Comparison of ENCODE assay signal across 12 mouse cellular contexts in genomic region chr5:21724427-21724826, GRCm38 (mm10). TPM values are rescaled to one million over a fixed set of nuclear protein-coding genes. Genes with fewer than 3 reads are reported as not detected.
DNase-seq lines count a peak whose midpoint lies in the region; ATAC-seq and TF ChIP-seq lines count a peak whose summit lies in the region.
"Had no signal": no experiment of that assay in that cellular context is flagged by ENCODE, and none has a peak within 500 bp of the region (broad histone marks: within the 10 kb centered on the region; RNA-seq: fewer than 3 reads in every experiment).

No protein-coding gene starts in this region.

- no peaks in the 10 kb centered on the region for H3K27me3 ChIP-seq in neural tube, embryonic 11.5 days (ENCODE audit: control insufficient read depth, insufficient read depth, low read length)
- H3K27me3 ChIP-seq in forebrain, embryonic 12.5 days = no peaks in the 10 kb centered on the region
- H3K27me3 ChIP-seq in limb, embryonic 12.5 days = no peaks in the 10 kb centered on the region

- WGBS in neural tube, embryonic 11.5 days = 85% methylated on average over 1 of the region's 1 CpGs
- 22% methylated on average over 1 of the region's 1 CpGs for WGBS in forebrain, embryonic 12.5 days
- 67% methylated on average over 1 of the region's 1 CpGs for WGBS in limb, embryonic 12.5 days
- 50% methylated on average over 1 of the region's 1 CpGs for WGBS in olfactory bulb, adult 2 months

- H3K9me3 ChIP-seq in neural tube, embryonic 11.5 days (ENCODE audit: control insufficient read depth, low read length) = no peaks in the 10 kb centered on the region
- H3K9me3 ChIP-seq in forebrain, embryonic 12.5 days = no peaks in the 10 kb centered on the region
- no peaks in the 10 kb centered on the region for H3K9me3 ChIP-seq in limb, embryonic 12.5 days
- H3K9me3 ChIP-seq: G1E had no signal

- no peak overlapping the region for H3K4me2 ChIP-seq in neural tube, embryonic 11.5 days (ENCODE audit: low read depth)
- no peak overlapping the region for H3K4me2 ChIP-seq in forebrain, embryonic 12.5 days
- H3K4me2 ChIP-seq in limb, embryonic 12.5 days = no peak overlapping the region

- no peak overlapping the region; the same call in 1 of the 2 replicates for H3K9ac ChIP-seq in neural tube, embryonic 11.5 days (ENCODE audit: low read length)
- H3K9ac ChIP-seq in forebrain, embryonic 12.5 days = no peak overlapping the region
- no peak overlapping the region for H3K9ac ChIP-seq in limb, embryonic 12.5 days (replicated peaks)

- peak overlapping the region; percentile 77 for H3K27ac ChIP-seq in neural tube, embryonic 11.5 days (ENCODE audit: low read depth, low read length)
- peak overlapping the region; percentile 93 for H3K27ac ChIP-seq in forebrain, embryonic 12.5 days
- peak overlapping the region; percentile 78; the same call in 1 of the 2 replicates for H3K27ac ChIP-seq in limb, embryonic 12.5 days
- peak overlapping the region; percentile 62; the same call in 1 of the 2 replicates for H3K27ac ChIP-seq in olfactory bulb, adult 2 months (ENCODE audit: insufficient read depth, low read depth, low read length)

- no peak for TF ChIP-seq POLR2A in olfactory bulb, adult 2 months (IDR thresholded peaks at IDR 0.05; ENCODE audit: insufficient read depth, low read depth, low read length)

- no peak for TF ChIP-seq CTCF in olfactory bulb, adult 2 months (IDR thresholded peaks at IDR 0.05; ENCODE audit: insufficient read depth, low read depth, low read length)

- no peaks in the 10 kb centered on the region for H3K4me1 ChIP-seq in neural tube, embryonic 11.5 days (ENCODE audit: control insufficient read depth, insufficient read depth, low read length)
- H3K4me1 ChIP-seq in forebrain, embryonic 12.5 days = peaks cover 25% of the 10 kb centered on the region
- H3K4me1 ChIP-seq in limb, embryonic 12.5 days (replicated peaks) = peaks cover 11% of the 10 kb centered on the region
- no peaks in the 10 kb centered on the region for H3K4me1 ChIP-seq in olfactory bulb, adult 2 months (ENCODE audit: control insufficient read depth, insufficient read depth, low read length)

- H3K4me3 ChIP-seq in neural tube, embryonic 11.5 days (ENCODE audit: low read depth, low read length) = no peak overlapping the region
- H3K4me3 ChIP-seq in forebrain, embryonic 12.5 days (replicated peaks) = no peak overlapping the region
- H3K4me3 ChIP-seq in limb, embryonic 12.5 days (replicated peaks) = no peak overlapping the region
- H3K4me3 ChIP-seq in olfactory bulb, adult 2 months (ENCODE audit: insufficient read depth, low read depth, low read length) = no peak overlapping the region

- 0 out of 2 replicates have a peak, but pooled peaks have one; percentile 9 for ATAC-seq in neural tube, embryonic 11.5 days (ENCODE audit: insufficient read depth, low FRiP score, low TSS enrichment)
- peak; percentile 64 for ATAC-seq in forebrain, embryonic 12.5 days (ENCODE audit: low FRiP score)
- ATAC-seq in limb, embryonic 12.5 days (ENCODE audit: insufficient number of reproducible peaks, insufficient read depth, low FRiP score, low TSS enrichment, low read depth) = no peak

- DNase-seq in neural tube, embryonic 11.5 days (ENCODE audit: low spot score) = no peak
- DNase-seq in neural tube, embryonic 10.5 days (ENCODE audit: extremely low spot score, low spot score) = no peak
- DNase-seq in urinary bladder, postnatal 25 days (ENCODE audit: low spot score) = no peak
- DNase-seq in embryo, embryonic 11 days = no peak
- no peak for DNase-seq in kidney, adult 11 months
- DNase-seq: adrenal gland, adult 8-10 months; cerebellum, postnatal 36 days; kidney, adult 9 months had no signal

- H3K36me3 ChIP-seq in neural tube, embryonic 11.5 days (ENCODE audit: control insufficient read depth, insufficient read depth, low read length) = no peaks in the 10 kb centered on the region
- no peaks in the 10 kb centered on the region for H3K36me3 ChIP-seq in forebrain, embryonic 12.5 days (replicated peaks)
- no peaks in the 10 kb centered on the region for H3K36me3 ChIP-seq in limb, embryonic 12.5 days
- H3K36me3 ChIP-seq: G1E had no signal

RNA-seq across cellular contexts. Expression of gene Pmpcb, which starts 12.5 kb away (rescaled TPM):
- polyA plus RNA-seq in neural tube, embryonic 11.5 days (2014; fragmentation: Nextera tagmentation; extraction: Ambion mirVana) = 96.1 and 103 TPM in 2 replicates
- polyA plus RNA-seq in forebrain, embryonic 12.5 days (2016; fragmentation: Nextera tagmentation; extraction: Ambion mirVana) = 88.5 and 94.9 TPM in 2 replicates
- polyA plus RNA-seq in limb, embryonic 12.5 days (2016; fragmentation: Nextera tagmentation; extraction: Ambion mirVana) = 84.8 and 91.8 TPM in 2 replicates
- polyA plus RNA-seq in olfactory bulb, adult 2 months (2012; ENCODE audit: insufficient read depth, insufficient read length, low replicate concordance, missing spikeins) = not detected in 2 replicates

RNA-seq across cellular contexts. Expression of gene Napepld, which starts 23.2 kb away (rescaled TPM):
- polyA plus RNA-seq in neural tube, embryonic 11.5 days (2014; fragmentation: Nextera tagmentation; extraction: Ambion mirVana) = 8.7 and 8.8 TPM in 2 replicates
- 12.6 and 13.5 TPM in 2 replicates for polyA plus RNA-seq in forebrain, embryonic 12.5 days (2016; fragmentation: Nextera tagmentation; extraction: Ambion mirVana)
- 2.8 and 3.2 TPM in 2 replicates for polyA plus RNA-seq in limb, embryonic 12.5 days (2016; fragmentation: Nextera tagmentation; extraction: Ambion mirVana)
- not detected in 2 replicates for polyA plus RNA-seq in olfactory bulb, adult 2 months (2012; ENCODE audit: insufficient read depth, insufficient read length, low replicate concordance, missing spikeins)
